Mouse (Mus musculus) lung, postnatal 4 days (tissue): ENCODE measurements around the gene Stfa3.
"Not testable (repeated sequence)": the region's sequence is repeated elsewhere in the genome, so short reads cannot be mapped to it uniquely, and the experiment has no call there.

Experiments
- DNase-seq, 2 experiments: peaks; one replicate each; pipeline ENCODE4 v3.0.0; 2021

The Stfa3 gene

GRCm38 (mm10) chr16:36455342-36455802 is at the start of gene Stfa3:
TSS of gene Stfa3 (minus strand) at chr16:36455392.
- DNase-seq, result no peak

GRCm38 (mm10) chr16:36502286-36502685 is 47.1 kb upstream of the Stfa3 start:
- no peak for DNase-seq

GRCm38 (mm10) chr16:36492420-36492819 is 37.2 kb upstream of the Stfa3 start:
- no peak for DNase-seq

GRCm38 (mm10) chr16:36476866-36477265 is 21.7 kb upstream of the Stfa3 start:
- DNase-seq, result peak; percentile 28 to 42

- no peak for DNase-seq
These were observed 20.3 kb upstream of the Stfa3 start for GRCm38 (mm10) chr16:36475530-36475929.

GRCm38 (mm10) chr16:36474849-36475248 is 19.7 kb upstream of the Stfa3 start:
- no peak for DNase-seq

GRCm38 (mm10) chr16:36473217-36474216 is 18.3 kb upstream of the Stfa3 start:
- peak in 1 of 2 experiments; percentile 46 for DNase-seq

- DNase-seq, result no peak
These were observed 16.0 kb upstream of the Stfa3 start for GRCm38 (mm10) chr16:36471066-36471633.

- peak in 1 of 2 experiments; percentile 21 for DNase-seq
These were observed 14.8 kb upstream of the Stfa3 start for GRCm38 (mm10) chr16:36469955-36470478.

- DNase-seq, result no peak
These were observed 14.2 kb upstream of the Stfa3 start for GRCm38 (mm10) chr16:36469367-36469766.

- peak in 1 of 2 experiments; percentile 20 for DNase-seq
These were observed 13.7 kb upstream of the Stfa3 start for GRCm38 (mm10) chr16:36468862-36469261.

- DNase-seq, result no peak
These were observed 12.7 kb upstream of the Stfa3 start for GRCm38 (mm10) chr16:36467936-36468335.

- DNase-seq, result no peak
These were observed 10.2 kb upstream of the Stfa3 start for GRCm38 (mm10) chr16:36465436-36465835.

- no peak for DNase-seq
These were observed 8.9 kb upstream of the Stfa3 start for GRCm38 (mm10) chr16:36464076-36464475.

GRCm38 (mm10) chr16:36460426-36460825 is 5.2 kb upstream of the Stfa3 start:
- no peak for DNase-seq

GRCm38 (mm10) chr16:36420979-36421378 is 34.2 kb downstream of the Stfa3 start:
- not testable (repeated sequence) for DNase-seq

GRCm38 (mm10) chr16:36408357-36408756 is 46.8 kb downstream of the Stfa3 start, which contains the start of gene Stfa2:
TSS of gene Stfa2 (minus strand) at chr16:36408457.
- DNase-seq, result no peak
